Mouse (Mus musculus) myocyte (in vitro differentiated cells): ENCODE results near the gene Prkch.

Experiments
- MAX ChIP-seq: IDR thresholded peaks from one replicate; pipeline ENCODE4 v1.6.1; 2011; ENCODE audit warnings: low read depth, mild to moderate bottlenecking, control low read depth
- MYOD1 ChIP-seq, 3 experiments: IDR thresholded peaks; one replicate each; pipeline ENCODE4 v1.6.1; 2011; ENCODE audit warnings: control low read depth in 2 of 3, low read depth in 2 of 3, mild to moderate bottlenecking in 2 of 3, moderate library complexity in 1 of 3; ENCODE audit not compliant: insufficient read length in 2 of 3, control insufficient read depth in 1 of 3
- POLR2A ChIP-seq: IDR thresholded peaks from one replicate; pipeline ENCODE4 v1.6.1; 2011; ENCODE audit warnings: low read depth, mild to moderate bottlenecking, control low read depth, moderate library complexity; ENCODE audit not compliant: insufficient read length
- POLR2AphosphoS2 ChIP-seq: IDR thresholded peaks from one replicate; pipeline ENCODE4 v1.6.1; 2011; ENCODE audit warnings: low read depth, control low read depth; ENCODE audit not compliant: insufficient read length
- REST ChIP-seq: IDR thresholded peaks from one replicate; pipeline ENCODE4 v1.6.1; 2011; ENCODE audit warnings: mild to moderate bottlenecking, control low read depth, moderate library complexity; ENCODE audit not compliant: insufficient read depth, insufficient read length
- TCF12 ChIP-seq: IDR thresholded peaks from one replicate; pipeline ENCODE4 v1.6.1; 2011; ENCODE audit warnings: mild to moderate bottlenecking, control low read depth; ENCODE audit not compliant: poor library complexity, insufficient read depth, severe bottlenecking
- USF1 ChIP-seq: IDR thresholded peaks from one replicate; pipeline ENCODE4 v1.6.1; 2011; ENCODE audit warnings: low read depth, mild to moderate bottlenecking, control low read depth, moderate library complexity

GRCm38 (mm10) chr12:73754476-73755150 is 170.0 kb downstream of the Prkch start:
- TF ChIP-seq POLR2AphosphoS2: no peak
- no peak for TF ChIP-seq POLR2A
- no peak for TF ChIP-seq TCF12
- TF ChIP-seq MAX: no peak
- TF ChIP-seq USF1: no peak
- TF ChIP-seq REST: no peak
- TF ChIP-seq MYOD1 (IDR thresholded peaks at IDR 0.05; ENCODE audit: control insufficient read depth in 1 of 3, insufficient read length in 2 of 3, low read depth in 2 of 3): no peak
